Mouse (Mus musculus): ENCODE measurements around the gene St6gal2.

- TF ChIP-seq POLR2A (IDR thresholded peaks at IDR 0.05; ENCODE audit: borderline replicate concordance, control insufficient read depth, low read depth, low read length) = no peak
- no peak for TF ChIP-seq CTCF (IDR thresholded peaks at IDR 0.05; ENCODE audit: control insufficient read depth, insufficient read depth, low read length)
These were observed 5.8 kb downstream of the St6gal2 start for GRCm38 (mm10) chr17:55450943-55451342.

Data from bone marrow, adult 2 months (tissue).